Mouse (Mus musculus) spleen, adult 2 months (tissue): ENCODE results near the gene Cspg4.

Experiments used
- CTCF ChIP-seq: fragments of 200-500 bp; IDR thresholded peaks from 2 replicates; pipeline ENCODE4 v1.5.1; 2011; ENCODE audit warnings: mild to moderate bottlenecking, inconsistent platforms; ENCODE audit not compliant: insufficient read depth, insufficient read length, insufficient replicate concordance; ENCODE audit errors: extremely low read depth
- POLR2A ChIP-seq: fragments of 200-500 bp; IDR thresholded peaks from 2 replicates; pipeline ENCODE4 v1.6.1; 2011; ENCODE audit warnings: low read depth, low read length, inconsistent platforms

DNA sequence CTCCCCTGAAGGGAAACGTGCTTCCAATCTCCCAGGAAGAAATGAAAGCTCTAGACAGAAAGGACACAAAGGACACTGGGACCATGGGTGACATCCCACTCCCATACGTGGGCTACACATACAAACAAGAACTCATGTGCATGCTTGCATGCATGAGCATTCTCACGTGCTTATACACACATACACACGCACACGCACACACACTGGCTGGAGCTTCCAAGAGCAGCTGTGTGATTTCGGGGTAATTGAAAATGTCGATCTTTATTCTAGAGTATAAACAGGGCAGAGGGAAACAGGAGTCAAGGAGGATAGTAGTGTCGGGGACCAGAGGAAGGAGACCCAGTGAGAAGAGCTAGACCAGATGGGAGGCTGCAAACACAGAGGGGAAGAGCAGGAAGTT, 20.2 kb upstream of the Cspg4 start:
- TF ChIP-seq CTCF (no peak), POLR2A (no peak)
